Mouse (Mus musculus) testis, adult 2 months (tissue): Measurements from ENCODE around the gene Scamp4.

Experiments used
- CTCF ChIP-seq: fragments of 200-500 bp; IDR thresholded peaks from 2 replicates; pipeline ENCODE4 v1.5.1; 2012; ENCODE audit warnings: low read depth, mild to moderate bottlenecking, inconsistent platforms, low read length, moderate library complexity; ENCODE audit not compliant: control insufficient read depth, insufficient read depth, insufficient replicate concordance
- POLR2A ChIP-seq: fragments of 200-500 bp; IDR thresholded peaks from 2 replicates; pipeline ENCODE4 v1.6.1; 2012; ENCODE audit warnings: low read depth, mild to moderate bottlenecking, inconsistent platforms, low read length, moderate library complexity; ENCODE audit not compliant: control insufficient read depth

DNA sequence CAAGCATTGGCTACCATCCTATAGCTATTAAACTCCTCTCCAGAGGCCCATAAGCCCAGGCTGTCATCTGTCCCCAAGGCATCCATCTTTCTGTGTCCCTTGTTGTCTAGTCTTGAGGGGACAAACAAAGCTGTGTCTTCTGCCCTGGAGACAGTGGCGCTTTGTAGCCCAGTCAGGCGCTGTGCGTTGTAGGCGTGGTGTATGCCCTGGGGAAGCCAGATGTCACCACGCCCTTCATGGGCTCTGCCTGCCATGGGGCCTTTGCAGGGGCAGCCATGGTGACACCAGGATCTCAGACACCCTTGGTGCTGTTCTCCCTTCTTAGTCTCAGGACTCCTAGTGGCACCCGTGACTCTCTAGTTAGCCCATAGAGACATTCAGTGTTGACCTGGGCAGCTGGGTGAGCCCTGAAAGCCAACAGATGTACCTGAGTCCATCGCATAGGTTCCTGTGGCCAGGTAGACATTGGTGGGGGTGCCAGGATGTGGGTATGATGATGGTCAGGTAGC, 1.4 kb downstream of the Scamp4 start:
- no peak for TF ChIP-seq CTCF
- no peak for TF ChIP-seq POLR2A
